Comparison of ENCODE assay signal across 8 mouse cellular contexts in genomic region chr8:91800523-91801240, GRCm38 (mm10). TPM values are rescaled to one million over a fixed set of nuclear protein-coding genes. Genes with fewer than 3 reads are reported as not detected.
DNase-seq lines count a peak whose midpoint lies in the region; ATAC-seq and TF ChIP-seq lines count a peak whose summit lies in the region.

No protein-coding gene starts in this region.

- H3K27me3 ChIP-seq in heart, embryonic 10.5 days (ENCODE audit: insufficient read depth, poor library complexity, severe bottlenecking) = peaks cover 83% of the 10 kb centered on the region
- peaks cover 18% of the 10 kb centered on the region for H3K27me3 ChIP-seq in midbrain, embryonic 16.5 days (ENCODE audit: control insufficient read depth, insufficient read depth, low read depth, low read length)

- peaks cover 63% of the 10 kb centered on the region for H3K4me1 ChIP-seq in heart, embryonic 10.5 days
- peaks cover 31% of the 10 kb centered on the region for H3K4me1 ChIP-seq in midbrain, embryonic 16.5 days (ENCODE audit: control insufficient read depth, insufficient read depth, low read length)

- WGBS in heart, embryonic 10.5 days = under 1% methylated on average over 64 of the region's 64 CpGs
- under 1% methylated on average over 63 of the region's 64 CpGs for WGBS in midbrain, embryonic 16.5 days

- peak overlapping the region; percentile 83 for H3K9ac ChIP-seq in midbrain, embryonic 16.5 days (ENCODE audit: low read depth, low read length)

- TF ChIP-seq POLR2A in brain, embryonic 14.5 days (IDR thresholded peaks at IDR 0.05; ENCODE audit: borderline replicate concordance, extremely low read depth, insufficient read depth, insufficient read length, poor library complexity, severe bottlenecking) = no peak

- no peak for TF ChIP-seq CTCF in brain, embryonic 14.5 days (IDR thresholded peaks at IDR 0.05; ENCODE audit: borderline replicate concordance, extremely low read depth, insufficient read depth, insufficient read length)

- ATAC-seq in midbrain, embryonic 16.5 days = peak; percentile 34; the same call in 1 of the 2 replicates
- ATAC-seq in activated CD4-positive, CD25-positive, alpha-beta regulatory T cell, adult 4 months = no peak

- H3K36me3 ChIP-seq in heart, embryonic 10.5 days = peaks cover 14% of the 10 kb centered on the region; the same call in 1 of the 2 replicates
- H3K36me3 ChIP-seq in midbrain, embryonic 16.5 days (ENCODE audit: control insufficient read depth, insufficient read depth, low read length) = no peaks in the 10 kb centered on the region

- peak overlapping the region; percentile 80 for H3K4me3 ChIP-seq in heart, embryonic 10.5 days
- peak overlapping the region; percentile 61 for H3K4me3 ChIP-seq in midbrain, embryonic 16.5 days (ENCODE audit: low read depth, low read length)

- peak overlapping the region; percentile 84 for H3K4me2 ChIP-seq in midbrain, embryonic 16.5 days (ENCODE audit: low read length)

- H3K9me3 ChIP-seq in heart, embryonic 10.5 days = no peaks in the 10 kb centered on the region
- H3K9me3 ChIP-seq in midbrain, embryonic 16.5 days (replicated peaks; ENCODE audit: control insufficient read depth, low read length, poor library complexity, severe bottlenecking) = no peaks in the 10 kb centered on the region

- peak overlapping the region; percentile 91 for H3K27ac ChIP-seq in heart, embryonic 10.5 days
- H3K27ac ChIP-seq in midbrain, embryonic 16.5 days (ENCODE audit: low read length) = peak overlapping the region; percentile 91

- DNase-seq in kidney, adult 18-20 months = peak; percentile 56
- DNase-seq in kidney, adult 8-10 months = no peak
- DNase-seq in brain, embryonic 14.5 days (ENCODE audit: low read depth) = peak; percentile 39
- no peak for DNase-seq in heart, embryonic 10.5 days (ENCODE audit: low spot score)
- peak; percentile 40 for DNase-seq in kidney, postnatal 14 days
- DNase-seq in layer of hippocampus, adult 18-20 months (ENCODE audit: low spot score in 2 of 2) = no peak

RNA-seq across cellular contexts. Expression of gene Irx3, which starts 1.2 kb away (rescaled TPM):
- polyA plus RNA-seq in brain, embryonic 14.5 days (2012; rRNA removed) = 17.4 and 33.7 TPM in 2 replicates
- polyA plus RNA-seq in heart, embryonic 10.5 days (2016; fragmentation: Nextera tagmentation; extraction: Ambion mirVana) = 13.5 and 13.6 TPM in 2 replicates
- 16.2 and 16.9 TPM in 2 replicates for polyA plus RNA-seq in midbrain, embryonic 16.5 days (2015; fragmentation: Nextera tagmentation; extraction: Ambion mirVana)
- polyA plus RNA-seq in activated CD4-positive, CD25-positive, alpha-beta regulatory T cell, adult 4 months (2017; shearing (Covaris generic)) = not detected
- under 1 TPM; 0.36 to 0.42 TPM for total RNA-seq in layer of hippocampus, adult 18-20 months (2021)

Comparison
In these comparisons a context has a peak if more than half of its experiments do, and no peak if none do; other contexts are left out.
1. DNase-seq: peak in kidney, adult 18-20 months (single experiment), brain, embryonic 14.5 days (single experiment) and kidney, postnatal 14 days (single experiment); none in kidney, adult 8-10 months (0 of 2), heart, embryonic 10.5 days (single experiment) and layer of hippocampus, adult 18-20 months (0 of 2).
2. RNA of gene Irx3, which starts 1.2 kb away (polyA plus RNA-seq): 17.4 to 33.7 TPM in brain, embryonic 14.5 days, 16.2 to 16.9 TPM in midbrain, embryonic 16.5 days and 13.5 to 13.6 TPM in heart, embryonic 10.5 days; not detected in activated CD4-positive, CD25-positive, alpha-beta regulatory T cell, adult 4 months; every median in the first group is over 10 times any median in the second.